Mouse (Mus musculus) heart, postnatal 14 days (tissue): ENCODE measurements at regions not wholly inside any gene's neighbourhood (a gene's known extent, or its start where the extent isn't known, plus 50 kb on each side); places are given as distances from the start of the nearest gene placed in this dataset.

Experiments
- DNase-seq, 2 experiments: peaks; one replicate each; pipeline ENCODE4 v3.0.0; 2021 to 2022
- intact Hi-C: fragments of 180-260 bp; cut with DNase I; formaldehyde crosslinking; loops from one replicate; pipeline ENCODE4 v1.15.1; 2025

GRCm38 (mm10) chr16:76085363-76085762 lies 63.3 kb upstream of the Samsn1 start:
- intact Hi-C loops = no loop called here

GRCm38 (mm10) chr16:76082465-76082864 lies 60.4 kb upstream of the Samsn1 start:
- DNase-seq = no peak
- intact Hi-C loops = no loop called here

More at GRCm38 (mm10) chr16:76085363-76085762, 63.3 kb upstream of the Samsn1 start:
- DNase-seq = no peak

GRCm38 (mm10) chr16:76079761-76080502 lies 57.9 kb upstream of the Samsn1 start:
- intact Hi-C loops = no loop called here
- DNase-seq = no peak

DNA sequence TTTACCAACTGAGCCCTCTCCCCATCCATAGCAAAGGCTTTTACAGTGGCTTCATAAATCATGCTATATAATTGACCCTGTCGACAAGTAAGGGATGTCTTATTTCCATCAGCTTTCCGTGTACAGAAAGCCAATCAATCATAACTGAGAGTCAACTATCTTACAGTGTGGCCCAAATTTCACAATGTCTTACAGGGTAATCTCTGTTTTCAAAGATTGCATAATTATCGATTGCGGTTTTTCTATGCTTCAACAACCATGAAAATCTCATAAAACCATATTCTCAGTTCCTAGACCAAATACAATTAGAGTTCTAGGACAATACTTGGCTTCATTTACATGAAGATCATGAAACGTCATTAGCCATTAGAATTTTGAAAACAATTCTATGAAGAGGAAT lies 56.1 kb upstream of the Samsn1 start:
- intact Hi-C loops = no loop called here
- no peak for DNase-seq

- intact Hi-C loops = no loop called here
- no peak for DNase-seq
Measured at GRCm38 (mm10) chr16:76076231-76076630, 54.1 kb upstream of the Samsn1 start.
